Mouse (Mus musculus): ENCODE measurements at regions not wholly inside any gene's neighbourhood (a gene's known extent, or its start where the extent isn't known, plus 50 kb on each side); places are given as distances from the start of the nearest gene placed in this dataset.

- no peak for TF ChIP-seq POLR2A (IDR thresholded peaks at IDR 0.05; ENCODE audit: borderline replicate concordance, extremely low read depth, insufficient read depth, insufficient read length, poor library complexity, severe bottlenecking)
- TF ChIP-seq CTCF (IDR thresholded peaks at IDR 0.05; ENCODE audit: borderline replicate concordance, extremely low read depth, insufficient read depth, insufficient read length), result no peak
These were observed 403.7 kb upstream of the Adamts16 start for GRCm38 (mm10) chr13:71245326-71245725.
